ENCODE assay signal across 8 mouse cellular contexts in genomic region chr9:81632191-81632735, GRCm38 (mm10). TPM values are rescaled to one million over a fixed set of nuclear protein-coding genes. Genes with fewer than 3 reads are reported as not detected.
DNase-seq lines count a peak whose midpoint lies in the region; ATAC-seq and TF ChIP-seq lines count a peak whose summit lies in the region.

No protein-coding gene starts in this region.

- no peaks in the 10 kb centered on the region; the same call in 1 of the 2 replicates for H3K4me1 ChIP-seq in heart, embryonic 11.5 days (ENCODE audit: control insufficient read depth, insufficient read depth, low read length)
- no peaks in the 10 kb centered on the region for H3K4me1 ChIP-seq in ES-Bruce4 (ENCODE audit: control insufficient read depth, insufficient read depth, low read length)
- peaks cover 23% of the 10 kb centered on the region; the same call in 1 of the 2 replicates for H3K4me1 ChIP-seq in embryonic facial prominence, embryonic 14.5 days (ENCODE audit: control insufficient read depth, insufficient read depth, low read length)
- H3K4me1 ChIP-seq in hindbrain, embryonic 16.5 days (ENCODE audit: control insufficient read depth, insufficient read depth, low read depth, low read length) = peaks cover 14% of the 10 kb centered on the region
- peaks cover 28% of the 10 kb centered on the region for H3K4me1 ChIP-seq in midbrain, embryonic 10.5 days

- H3K27me3 ChIP-seq in heart, embryonic 11.5 days (ENCODE audit: control insufficient read depth, insufficient read depth, low read length) = peaks cover 25% of the 10 kb centered on the region
- peaks cover 6% of the 10 kb centered on the region for H3K27me3 ChIP-seq in ES-Bruce4 (ENCODE audit: control insufficient read depth, insufficient read depth, low read length, poor library complexity, severe bottlenecking)
- H3K27me3 ChIP-seq in embryonic facial prominence, embryonic 14.5 days (replicated peaks; ENCODE audit: control insufficient read depth, insufficient read depth, low read length) = peaks cover 31% of the 10 kb centered on the region
- H3K27me3 ChIP-seq in hindbrain, embryonic 16.5 days (replicated peaks; ENCODE audit: control insufficient read depth, insufficient read depth, low read length) = peaks cover 3% of the 10 kb centered on the region; the same call in 1 of the 2 replicates
- H3K27me3 ChIP-seq in midbrain, embryonic 10.5 days (ENCODE audit: low read depth, poor library complexity, severe bottlenecking) = peaks cover 56% of the 10 kb centered on the region

- no peak overlapping the region for H3K27ac ChIP-seq in heart, embryonic 11.5 days (ENCODE audit: low read depth, low read length)
- H3K27ac ChIP-seq in ES-Bruce4 (ENCODE audit: insufficient read depth, low read length) = no peak overlapping the region
- no peak overlapping the region for H3K27ac ChIP-seq in embryonic facial prominence, embryonic 14.5 days (replicated peaks; ENCODE audit: low read depth, low read length)
- peak overlapping the region; percentile 81 for H3K27ac ChIP-seq in hindbrain, embryonic 16.5 days (ENCODE audit: low read depth, low read length)
- H3K27ac ChIP-seq in midbrain, embryonic 10.5 days (replicated peaks) = peak overlapping the region; percentile 82

- TF ChIP-seq CTCF in ES-Bruce4 (IDR thresholded peaks at IDR 0.05; ENCODE audit: low read depth, low read length) = no peak

- H3K36me3 ChIP-seq in heart, embryonic 11.5 days (ENCODE audit: control insufficient read depth, insufficient read depth, low read length) = no peaks in the 10 kb centered on the region
- H3K36me3 ChIP-seq in ES-Bruce4 (ENCODE audit: control insufficient read depth, insufficient read depth, low read length, poor library complexity, severe bottlenecking) = no peaks in the 10 kb centered on the region
- no peaks in the 10 kb centered on the region for H3K36me3 ChIP-seq in embryonic facial prominence, embryonic 14.5 days (ENCODE audit: control insufficient read depth, insufficient read depth, low read length)
- H3K36me3 ChIP-seq in hindbrain, embryonic 16.5 days (ENCODE audit: control insufficient read depth, insufficient read depth, low read length) = no peaks in the 10 kb centered on the region
- H3K36me3 ChIP-seq in midbrain, embryonic 10.5 days = no peaks in the 10 kb centered on the region

- no peak for DNase-seq in heart, postnatal 4 days
- DNase-seq in embryonic facial prominence, embryonic 14.5 days (ENCODE audit: low spot score) = no peak
- no peak for DNase-seq in midbrain, embryonic 10.5 days (ENCODE audit: low spot score)
- peak; percentile 18 for DNase-seq in thymus, postnatal 4 days
- DNase-seq in cerebellum, adult 11-12 months = no peak

- no peak for TF ChIP-seq POLR2A in ES-Bruce4 (IDR thresholded peaks at IDR 0.05; ENCODE audit: insufficient read depth, low read length)

- no peaks in the 10 kb centered on the region for H3K9me3 ChIP-seq in heart, embryonic 11.5 days (replicated peaks; ENCODE audit: control insufficient read depth, low read length)
- H3K9me3 ChIP-seq in ES-Bruce4 (replicated peaks; ENCODE audit: control insufficient read depth, insufficient read depth, low read length, poor library complexity, severe bottlenecking) = no peaks in the 10 kb centered on the region
- H3K9me3 ChIP-seq in embryonic facial prominence, embryonic 14.5 days (ENCODE audit: control insufficient read depth, low read length) = no peaks in the 10 kb centered on the region
- no peaks in the 10 kb centered on the region for H3K9me3 ChIP-seq in hindbrain, embryonic 16.5 days (ENCODE audit: control insufficient read depth, low read length)
- no peaks in the 10 kb centered on the region for H3K9me3 ChIP-seq in midbrain, embryonic 10.5 days (replicated peaks)

- WGBS in heart, embryonic 11.5 days (ENCODE audit: insufficient replicate concordance) = under 1% methylated on average over 31 of the region's 31 CpGs
- 1% methylated on average over 23 of the region's 31 CpGs for WGBS in embryonic facial prominence, embryonic 14.5 days
- under 1% methylated on average over 31 of the region's 31 CpGs for WGBS in hindbrain, embryonic 16.5 days
- WGBS in midbrain, embryonic 10.5 days = 1% methylated on average over 31 of the region's 31 CpGs

- peak overlapping the region; percentile 75 for H3K4me3 ChIP-seq in heart, embryonic 11.5 days (ENCODE audit: low read depth, low read length)
- H3K4me3 ChIP-seq in ES-Bruce4 (ENCODE audit: low read depth, low read length) = peak overlapping the region; percentile 93
- H3K4me3 ChIP-seq in embryonic facial prominence, embryonic 14.5 days (ENCODE audit: low read depth, low read length) = peak overlapping the region; percentile 73
- peak overlapping the region; percentile 90 for H3K4me3 ChIP-seq in hindbrain, embryonic 16.5 days (ENCODE audit: low read length)
- H3K4me3 ChIP-seq in midbrain, embryonic 10.5 days = peak overlapping the region; percentile 78

- TF ChIP-seq EP300 in ES-Bruce4 (IDR thresholded peaks at IDR 0.05; ENCODE audit: insufficient read depth, low read depth, low read length) = no peak

- peak overlapping the region; percentile 71 for H3K9ac ChIP-seq in heart, embryonic 11.5 days (ENCODE audit: low read depth, low read length)
- H3K9ac ChIP-seq in ES-Bruce4 (ENCODE audit: low read depth, poor library complexity, severe bottlenecking) = peak overlapping the region; percentile 42
- H3K9ac ChIP-seq in embryonic facial prominence, embryonic 14.5 days (ENCODE audit: low read depth, low read length) = peak overlapping the region; percentile 70
- H3K9ac ChIP-seq in hindbrain, embryonic 16.5 days (ENCODE audit: low read depth, low read length) = peak overlapping the region; percentile 82

- no peak for ATAC-seq in heart, embryonic 11.5 days (replicated peaks; ENCODE audit: insufficient number of reproducible peaks, low FRiP score, low TSS enrichment)
- ATAC-seq in embryonic facial prominence, embryonic 14.5 days (ENCODE audit: low read depth) = no peak
- peak; percentile 43 for ATAC-seq in hindbrain, embryonic 16.5 days

- peak overlapping the region; percentile 99 for H3K4me2 ChIP-seq in heart, embryonic 11.5 days
- peak overlapping the region; percentile 99 for H3K4me2 ChIP-seq in embryonic facial prominence, embryonic 14.5 days (ENCODE audit: low read depth, low read length)
- peak overlapping the region; percentile 98 for H3K4me2 ChIP-seq in hindbrain, embryonic 16.5 days (ENCODE audit: low read length)

RNA-seq across cellular contexts. Expression of gene Htr1b, which starts 1.4 kb away (rescaled TPM):
- 0.69 and 0.93 TPM in 2 replicates for polyA plus RNA-seq in heart, embryonic 11.5 days (2014; fragmentation: Nextera tagmentation; extraction: Ambion mirVana)
- total RNA-seq in heart, postnatal 4 days (2021) = under 1 TPM; 0.18 to 0.31 TPM
- 0.27 and 0.37 TPM in 2 replicates for polyA plus RNA-seq in ES-Bruce4 (2011; ENCODE audit: insufficient read depth, insufficient read length, low read depth, missing spikeins)
- polyA plus RNA-seq in embryonic facial prominence, embryonic 14.5 days (2014; fragmentation: Nextera tagmentation; extraction: Ambion mirVana) = 0.79 and 0.84 TPM in 2 replicates
- 8.0 and 8.1 TPM in 2 replicates for polyA plus RNA-seq in hindbrain, embryonic 16.5 days (2015; fragmentation: Nextera tagmentation; extraction: Ambion mirVana)
- polyA plus RNA-seq in midbrain, embryonic 10.5 days (2016; fragmentation: Nextera tagmentation; extraction: Ambion mirVana) = 0.48 and 0.62 TPM in 2 replicates

Comparison
In these comparisons a context has a peak if more than half of its experiments do, and no peak if none do; other contexts are left out.
1. H3K27ac ChIP-seq: peak in hindbrain, embryonic 16.5 days (single experiment) and midbrain, embryonic 10.5 days (single experiment); none in heart, embryonic 11.5 days (single experiment), ES-Bruce4 (single experiment) and embryonic facial prominence, embryonic 14.5 days (single experiment).
2. Peak in every context shown above with its lines, with median percentiles within 50 percentile points of each other: H3K4me2 ChIP-seq, H3K4me3 ChIP-seq and H3K9ac ChIP-seq.